ENCODE assay signal across 8 mouse cellular contexts in genomic region chr6:88826545-88826944, GRCm38 (mm10). TPM values are rescaled to one million over a fixed set of nuclear protein-coding genes. Genes with fewer than 3 reads are reported as not detected.
DNase-seq lines count a peak whose midpoint lies in the region; ATAC-seq and TF ChIP-seq lines count a peak whose summit lies in the region.

No protein-coding gene starts in this region.

- DNase-seq in cerebellum, adult 11-12 months = peak; percentile 71
- DNase-seq in 416B (ENCODE audit: low read depth) = peak; percentile 84
- peak; percentile 76 for DNase-seq in embryo, embryonic 10 days (ENCODE audit: low spot score)
- peak; percentile 70 to 75 for DNase-seq in heart, adult 2 months
- DNase-seq in lung, postnatal 0 days (ENCODE audit: low spot score) = peak; percentile 76

- H3K9me3 ChIP-seq in kidney, embryonic 16.5 days (ENCODE audit: low read length) = no peaks in the 10 kb centered on the region
- H3K9me3 ChIP-seq in lung, postnatal 0 days (ENCODE audit: low read length) = no peaks in the 10 kb centered on the region
- H3K9me3 ChIP-seq in stomach, embryonic 15.5 days = no peaks in the 10 kb centered on the region

- intact Hi-C loops in heart, adult 2 months (cut with DNase I) = loop anchor here (2.0 kb wide), 1 partner anchor 102 kb away; the partner anchor contains the start of gene Mgll

- ATAC-seq in cerebellum, adult (ENCODE audit: insufficient number of reproducible peaks, low FRiP score, low TSS enrichment) = no peak
- ATAC-seq in kidney, embryonic 16.5 days (ENCODE audit: low FRiP score, low TSS enrichment) = peak; percentile 72
- peak; percentile 53 for ATAC-seq in lung, postnatal 0 days
- peak; percentile 51; the same call in 1 of the 2 replicates for ATAC-seq in stomach, embryonic 15.5 days (ENCODE audit: insufficient read depth, low FRiP score, low read depth)

- no peaks in the 10 kb centered on the region for H3K36me3 ChIP-seq in heart, adult 2 months (ENCODE audit: control insufficient read depth, insufficient read depth, low read length)
- H3K36me3 ChIP-seq in kidney, embryonic 16.5 days (ENCODE audit: insufficient read depth, low read length) = no peaks in the 10 kb centered on the region
- H3K36me3 ChIP-seq in lung, postnatal 0 days (ENCODE audit: insufficient read depth, low read length) = no peaks in the 10 kb centered on the region
- H3K36me3 ChIP-seq in stomach, embryonic 15.5 days = no peaks in the 10 kb centered on the region

- TF ChIP-seq EP300 in heart, adult 2 months (IDR thresholded peaks at IDR 0.05; ENCODE audit: insufficient read depth, low read depth, low read length) = peak; percentile 60; the same call in 1 of the 2 replicates
- no peak for TF ChIP-seq EP300 in lung, postnatal 0 days (IDR thresholded peaks at IDR 0.05)

- H3K27ac ChIP-seq in heart, adult 2 months = no peak overlapping the region
- no peak overlapping the region for H3K27ac ChIP-seq in kidney, embryonic 16.5 days (ENCODE audit: low read length)
- H3K27ac ChIP-seq in lung, postnatal 0 days (ENCODE audit: low read length) = no peak overlapping the region
- H3K27ac ChIP-seq in stomach, embryonic 15.5 days = no peak overlapping the region

- no peak overlapping the region for H3K4me2 ChIP-seq in kidney, embryonic 16.5 days (replicated peaks; ENCODE audit: low read depth, low read length)
- no peak overlapping the region for H3K4me2 ChIP-seq in lung, postnatal 0 days (replicated peaks; ENCODE audit: low read depth, low read length)
- no peak overlapping the region for H3K4me2 ChIP-seq in stomach, embryonic 15.5 days

- H3K9ac ChIP-seq in heart, adult 2 months (ENCODE audit: low read depth, low read length) = no peak overlapping the region
- H3K9ac ChIP-seq in kidney, embryonic 16.5 days (replicated peaks; ENCODE audit: low read length) = no peak overlapping the region
- H3K9ac ChIP-seq in lung, postnatal 0 days (replicated peaks; ENCODE audit: low read depth) = no peak overlapping the region
- H3K9ac ChIP-seq in stomach, embryonic 15.5 days = no peak overlapping the region

- H3K4me3 ChIP-seq in heart, adult 2 months = no peak overlapping the region
- H3K4me3 ChIP-seq in kidney, embryonic 16.5 days (ENCODE audit: low read length) = no peak overlapping the region
- no peak overlapping the region for H3K4me3 ChIP-seq in lung, postnatal 0 days (ENCODE audit: low read depth, low read length)
- no peak overlapping the region for H3K4me3 ChIP-seq in stomach, embryonic 15.5 days (replicated peaks)

- H3K27me3 ChIP-seq in heart, adult 2 months (ENCODE audit: control insufficient read depth, insufficient read depth, low read length) = no peaks in the 10 kb centered on the region
- no peaks in the 10 kb centered on the region for H3K27me3 ChIP-seq in kidney, embryonic 16.5 days (ENCODE audit: insufficient read depth, low read length)
- no peaks in the 10 kb centered on the region for H3K27me3 ChIP-seq in lung, postnatal 0 days (replicated peaks; ENCODE audit: insufficient read depth, low read length)
- H3K27me3 ChIP-seq in stomach, embryonic 15.5 days (replicated peaks) = no peaks in the 10 kb centered on the region

- WGBS in heart, adult 2 months = 37% methylated on average over 6 of the region's 6 CpGs
- WGBS in kidney, embryonic 16.5 days = 32% methylated on average over 6 of the region's 6 CpGs
- WGBS in lung, postnatal 0 days = 26% methylated on average over 6 of the region's 6 CpGs
- 32% methylated on average over 6 of the region's 6 CpGs for WGBS in stomach, embryonic 15.5 days

- H3K79me2 ChIP-seq in heart, adult 2 months (replicated peaks; ENCODE audit: control insufficient read depth, insufficient read depth, low read length) = no peaks in the 10 kb centered on the region

- TF ChIP-seq POLR2A in heart, adult 2 months (IDR thresholded peaks at IDR 0.05; ENCODE audit: insufficient read depth, low read depth, low read length) = no peak

- peak; percentile 71 for TF ChIP-seq CTCF in heart, adult 2 months (IDR thresholded peaks at IDR 0.05)
- peak; percentile 79 for TF ChIP-seq CTCF in lung, postnatal 0 days (IDR thresholded peaks at IDR 0.05)

- H3K4me1 ChIP-seq in heart, adult 2 months (ENCODE audit: control insufficient read depth, insufficient read depth, low read length) = peaks cover 5% of the 10 kb centered on the region
- H3K4me1 ChIP-seq in kidney, embryonic 16.5 days (ENCODE audit: insufficient read depth, low read length) = peaks cover 12% of the 10 kb centered on the region
- peaks cover 2% of the 10 kb centered on the region; the same call in 1 of the 2 replicates for H3K4me1 ChIP-seq in lung, postnatal 0 days (ENCODE audit: insufficient read depth, low read depth, low read length)
- H3K4me1 ChIP-seq in stomach, embryonic 15.5 days = 0 out of 2 replicates have a peak, but pooled peaks cover 5% of the 10 kb centered on the region

RNA-seq across cellular contexts. Expression of gene Abtb1, which starts 15.2 kb away (rescaled TPM):
- total RNA-seq in heart, adult 2 months (2021) = 10 to 100 TPM; 19.7 to 22.7 TPM
- 46.2 and 46.7 TPM in 2 replicates for polyA plus RNA-seq in heart, adult 2 months (2012; rRNA removed)
- polyA plus RNA-seq in kidney, embryonic 16.5 days (2015; fragmentation: Nextera tagmentation; extraction: Ambion mirVana) = 43.9 and 44.6 TPM in 2 replicates
- 59.5 and 70.3 TPM in 2 replicates for polyA plus RNA-seq in lung, postnatal 0 days (2015; fragmentation: Nextera tagmentation; extraction: Ambion mirVana)
- polyA plus RNA-seq in stomach, embryonic 15.5 days (2015; fragmentation: Nextera tagmentation; extraction: Ambion mirVana) = 29.8 and 31.5 TPM in 2 replicates

RNA-seq across cellular contexts. Expression of gene Podxl2, which starts 48.3 kb away (rescaled TPM):
- total RNA-seq in heart, adult 2 months (2021) = 10 to 100 TPM; 13.1 to 15.9 TPM
- 20.7 and 26.2 TPM in 2 replicates for polyA plus RNA-seq in heart, adult 2 months (2012; rRNA removed)
- polyA plus RNA-seq in kidney, embryonic 16.5 days (2015; fragmentation: Nextera tagmentation; extraction: Ambion mirVana) = 43.0 and 48.9 TPM in 2 replicates
- polyA plus RNA-seq in lung, postnatal 0 days (2015; fragmentation: Nextera tagmentation; extraction: Ambion mirVana) = 19.1 and 25.2 TPM in 2 replicates
- polyA plus RNA-seq in stomach, embryonic 15.5 days (2015; fragmentation: Nextera tagmentation; extraction: Ambion mirVana) = 62.5 and 72.3 TPM in 2 replicates
